Comparison of ENCODE assay signal across 7 mouse cellular contexts in the genomic region with DNA sequence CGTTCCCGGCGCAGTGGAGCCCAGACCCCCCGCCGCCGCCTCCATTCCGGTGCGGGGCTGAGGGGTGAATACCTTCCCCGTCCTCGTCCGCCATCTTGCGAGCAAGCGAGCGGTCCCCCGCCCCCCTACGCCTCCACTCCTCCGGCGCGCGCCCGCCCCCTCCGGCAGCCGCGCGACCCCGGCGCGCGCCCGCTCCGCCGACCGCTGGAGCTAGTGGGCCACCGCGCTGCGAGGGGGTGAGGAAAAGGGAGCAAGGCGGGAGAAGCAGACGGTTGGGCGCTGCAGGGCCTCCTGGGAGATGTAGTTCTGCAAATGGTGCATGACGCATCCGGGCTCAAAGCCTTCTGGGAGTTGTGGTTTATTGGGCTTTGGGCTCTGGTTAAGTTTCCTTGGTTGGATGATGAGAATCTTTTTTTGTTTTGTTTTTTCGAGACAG. TPM values are rescaled to one million over a fixed set of nuclear protein-coding genes. Genes with fewer than 3 reads are reported as not detected.
DNase-seq lines count a peak whose midpoint lies in the region; ATAC-seq lines count a peak whose summit lies in the region.

Gene Snx27 (minus strand): TSS at position 261 of the 436 bp plus-strand sequence.

- peak; percentile 97 for ATAC-seq in limb, embryonic 11.5 days (ENCODE audit: insufficient number of reproducible peaks, low FRiP score, low TSS enrichment, low read depth)
- ATAC-seq in midbrain, embryonic 14.5 days (ENCODE audit: low FRiP score, low TSS enrichment), result peak; percentile 97

- H3K36me3 ChIP-seq in embryonic facial prominence, embryonic 10.5 days (replicated peaks), result no peaks in the 10 kb centered on the region
- no peaks in the 10 kb centered on the region for H3K36me3 ChIP-seq in limb, embryonic 11.5 days (ENCODE audit: control insufficient read depth, insufficient read depth, low read length)
- H3K36me3 ChIP-seq in midbrain, embryonic 14.5 days (ENCODE audit: control insufficient read depth, insufficient read depth, low read length), result no peaks in the 10 kb centered on the region

- no peaks in the 10 kb centered on the region for H3K9me3 ChIP-seq in embryonic facial prominence, embryonic 10.5 days
- H3K9me3 ChIP-seq in limb, embryonic 11.5 days (ENCODE audit: control insufficient read depth, low read length), result no peaks in the 10 kb centered on the region
- H3K9me3 ChIP-seq in midbrain, embryonic 14.5 days (ENCODE audit: control insufficient read depth, low read length), result no peaks in the 10 kb centered on the region

- WGBS in embryonic facial prominence, embryonic 10.5 days, result under 1% methylated on average over 42 of the region's 42 CpGs
- under 1% methylated on average over 42 of the region's 42 CpGs for WGBS in limb, embryonic 11.5 days
- under 1% methylated on average over 42 of the region's 42 CpGs for WGBS in midbrain, embryonic 14.5 days

- peak within 1 kb of the TSS; percentile 81 for H3K4me2 ChIP-seq in limb, embryonic 11.5 days (ENCODE audit: low read depth, severe bottlenecking)
- peak within 1 kb of the TSS; percentile 85 for H3K4me2 ChIP-seq in midbrain, embryonic 14.5 days (ENCODE audit: low read length)

- H3K27me3 ChIP-seq in embryonic facial prominence, embryonic 10.5 days (replicated peaks; ENCODE audit: low read depth, poor library complexity, severe bottlenecking), result no peaks in the 10 kb centered on the region
- H3K27me3 ChIP-seq in limb, embryonic 11.5 days (ENCODE audit: control insufficient read depth, insufficient read depth, low read length), result no peaks in the 10 kb centered on the region
- no peaks in the 10 kb centered on the region for H3K27me3 ChIP-seq in midbrain, embryonic 14.5 days (ENCODE audit: control insufficient read depth, insufficient read depth, low read length)

- DNase-seq in adrenal gland, postnatal 10 days, result peak; percentile 90
- peak; percentile 97 for DNase-seq in embryonic facial prominence, embryonic 10.5 days (ENCODE audit: low spot score)
- peak; percentile 99 for DNase-seq in heart, adult 11 months
- peak; percentile 88 for DNase-seq in kidney, adult 18-20 months
- peak; percentile 96 for DNase-seq in limb, embryonic 11.5 days (ENCODE audit: low spot score)
- peak; percentile 98 for DNase-seq in midbrain, embryonic 14.5 days
- peak; percentile 79 to 80 for DNase-seq in spleen, adult 18-20 months

- H3K4me1 ChIP-seq in embryonic facial prominence, embryonic 10.5 days, result peaks cover 27% of the 10 kb centered on the region
- no peaks in the 10 kb centered on the region for H3K4me1 ChIP-seq in limb, embryonic 11.5 days (ENCODE audit: control insufficient read depth, insufficient read depth, low read length)
- peaks cover 25% of the 10 kb centered on the region for H3K4me1 ChIP-seq in midbrain, embryonic 14.5 days (ENCODE audit: control insufficient read depth, insufficient read depth, low read length)

- H3K27ac ChIP-seq in embryonic facial prominence, embryonic 10.5 days (replicated peaks), result peak within 1 kb of the TSS; percentile 96
- peak within 1 kb of the TSS; percentile 47; the same call in 1 of the 2 replicates for H3K27ac ChIP-seq in limb, embryonic 11.5 days (replicated peaks; ENCODE audit: low read depth, low read length)
- H3K27ac ChIP-seq in midbrain, embryonic 14.5 days (replicated peaks; ENCODE audit: low read depth, low read length), result peak within 1 kb of the TSS; percentile 86

- peak within 1 kb of the TSS; percentile 92 for H3K9ac ChIP-seq in limb, embryonic 11.5 days (ENCODE audit: low read length)
- H3K9ac ChIP-seq in midbrain, embryonic 14.5 days (replicated peaks; ENCODE audit: low read length), result peak within 1 kb of the TSS; percentile 81

- peak within 1 kb of the TSS; percentile 93 for H3K4me3 ChIP-seq in embryonic facial prominence, embryonic 10.5 days
- H3K4me3 ChIP-seq in limb, embryonic 11.5 days (ENCODE audit: low read depth, low read length), result peak within 1 kb of the TSS; percentile 88
- H3K4me3 ChIP-seq in midbrain, embryonic 14.5 days (replicated peaks; ENCODE audit: low read depth, low read length), result peak within 1 kb of the TSS; percentile 81

RNA-seq across cellular contexts. Expression of gene Snx27, which starts in this region (rescaled TPM):
- 10 to 100 TPM; 33.0 to 36.1 TPM for total RNA-seq in adrenal gland, postnatal 10 days (2021)
- polyA plus RNA-seq in embryonic facial prominence, embryonic 10.5 days (2016; fragmentation: Nextera tagmentation; extraction: Ambion mirVana), result 39.3 and 40.7 TPM in 2 replicates
- 35.1 and 35.9 TPM in 2 replicates for polyA plus RNA-seq in limb, embryonic 11.5 days (2014; fragmentation: Nextera tagmentation; extraction: Ambion mirVana)
- polyA plus RNA-seq in midbrain, embryonic 14.5 days (2014; fragmentation: Nextera tagmentation; extraction: Ambion mirVana), result 66.8 and 71.0 TPM in 2 replicates

Comparison
In these comparisons a context has a peak if more than half of its experiments do, and no peak if none do; other contexts are left out.
1. Peak in every context shown above with its lines: DNase-seq, ATAC-seq, H3K4me3 ChIP-seq and H3K27ac ChIP-seq.